Comparison of ENCODE assay signal across 8 mouse cellular contexts in genomic region chr5:118458727-118459390, GRCm38 (mm10).
DNase-seq lines count a peak whose midpoint lies in the region; ATAC-seq and TF ChIP-seq lines count a peak whose summit lies in the region.

No protein-coding gene starts in this region.

- H3K27ac ChIP-seq in embryonic facial prominence, embryonic 11.5 days (replicated peaks; ENCODE audit: low read depth, low read length) = no peak overlapping the region
- no peak overlapping the region for H3K27ac ChIP-seq in intestine, postnatal 0 days (ENCODE audit: low read depth, low read length)
- H3K27ac ChIP-seq in limb, embryonic 10.5 days = peak overlapping the region; percentile 81
- H3K27ac ChIP-seq in midbrain, embryonic 10.5 days (replicated peaks) = peak overlapping the region; percentile 84
- peak overlapping the region; percentile 61; the same call in 1 of the 2 replicates for H3K27ac ChIP-seq in stomach, embryonic 15.5 days

- H3K36me3 ChIP-seq in embryonic facial prominence, embryonic 11.5 days (replicated peaks; ENCODE audit: control insufficient read depth, insufficient read depth, low read depth, low read length) = no peaks in the 10 kb centered on the region
- H3K36me3 ChIP-seq in intestine, postnatal 0 days (ENCODE audit: control insufficient read depth, insufficient read depth) = no peaks in the 10 kb centered on the region
- no peaks in the 10 kb centered on the region for H3K36me3 ChIP-seq in limb, embryonic 10.5 days
- H3K36me3 ChIP-seq in midbrain, embryonic 10.5 days = no peaks in the 10 kb centered on the region
- H3K36me3 ChIP-seq in stomach, embryonic 15.5 days = no peaks in the 10 kb centered on the region

- H3K4me1 ChIP-seq in embryonic facial prominence, embryonic 11.5 days (ENCODE audit: control insufficient read depth, insufficient read depth, low read length) = peaks cover 2% of the 10 kb centered on the region; the same call in 1 of the 2 replicates
- 0 out of 2 replicates have a peak, but pooled peaks cover 3% of the 10 kb centered on the region for H3K4me1 ChIP-seq in intestine, postnatal 0 days (replicated peaks; ENCODE audit: control insufficient read depth, insufficient read depth, low read length)
- peaks cover 43% of the 10 kb centered on the region for H3K4me1 ChIP-seq in limb, embryonic 10.5 days
- peaks cover 33% of the 10 kb centered on the region for H3K4me1 ChIP-seq in midbrain, embryonic 10.5 days
- H3K4me1 ChIP-seq in stomach, embryonic 15.5 days = peaks cover 19% of the 10 kb centered on the region

- peak; percentile 58; the same call in 1 of the 2 replicates for ATAC-seq in embryonic facial prominence, embryonic 11.5 days (replicated peaks; ENCODE audit: insufficient number of reproducible peaks, low FRiP score, low TSS enrichment, low read depth)
- peak; percentile 66 for ATAC-seq in intestine, postnatal 0 days
- ATAC-seq in stomach, embryonic 15.5 days (ENCODE audit: insufficient read depth, low FRiP score, low read depth) = peak; percentile 84

- peak overlapping the region; percentile 26 for H3K4me2 ChIP-seq in embryonic facial prominence, embryonic 11.5 days (ENCODE audit: low read depth, low read length)
- peak overlapping the region; percentile 63 for H3K4me2 ChIP-seq in intestine, postnatal 0 days (replicated peaks; ENCODE audit: low read depth)
- peak overlapping the region; percentile 69 for H3K4me2 ChIP-seq in stomach, embryonic 15.5 days

- H3K4me3 ChIP-seq in embryonic facial prominence, embryonic 11.5 days (ENCODE audit: low read depth, low read length) = no peak overlapping the region
- peak overlapping the region; percentile 29 for H3K4me3 ChIP-seq in intestine, postnatal 0 days (ENCODE audit: low read depth, low read length)
- peak overlapping the region; percentile 47 for H3K4me3 ChIP-seq in limb, embryonic 10.5 days
- peak overlapping the region; percentile 50 for H3K4me3 ChIP-seq in midbrain, embryonic 10.5 days
- H3K4me3 ChIP-seq in stomach, embryonic 15.5 days (replicated peaks) = peak overlapping the region; percentile 29

- no peaks in the 10 kb centered on the region for H3K9me3 ChIP-seq in embryonic facial prominence, embryonic 11.5 days (replicated peaks; ENCODE audit: control insufficient read depth, low read length)
- no peaks in the 10 kb centered on the region for H3K9me3 ChIP-seq in intestine, postnatal 0 days (ENCODE audit: control insufficient read depth)
- no peaks in the 10 kb centered on the region for H3K9me3 ChIP-seq in limb, embryonic 10.5 days (replicated peaks)
- H3K9me3 ChIP-seq in midbrain, embryonic 10.5 days (replicated peaks) = no peaks in the 10 kb centered on the region
- H3K9me3 ChIP-seq in stomach, embryonic 15.5 days = no peaks in the 10 kb centered on the region

- DNase-seq in NIH3T3 (ENCODE audit: low read depth) = peak; percentile 99
- peak; percentile 66 for DNase-seq in embryonic facial prominence, embryonic 11.5 days (ENCODE audit: low spot score)
- DNase-seq in heart, adult 11 months = peak; percentile 99
- DNase-seq in limb, embryonic 10.5 days (ENCODE audit: low spot score) = peak; percentile 53
- DNase-seq in midbrain, embryonic 10.5 days (ENCODE audit: low spot score) = peak; percentile 55
- no peak for DNase-seq in cerebellum, adult 8-10 months

- H3K27me3 ChIP-seq in embryonic facial prominence, embryonic 11.5 days (ENCODE audit: control insufficient read depth, insufficient read depth, low read length) = no peaks in the 10 kb centered on the region
- H3K27me3 ChIP-seq in intestine, postnatal 0 days (replicated peaks; ENCODE audit: control insufficient read depth, insufficient read depth, low read length) = peaks cover 6% of the 10 kb centered on the region; the same call in 1 of the 2 replicates
- H3K27me3 ChIP-seq in limb, embryonic 10.5 days (ENCODE audit: low read depth, poor library complexity, severe bottlenecking) = no peaks in the 10 kb centered on the region
- H3K27me3 ChIP-seq in midbrain, embryonic 10.5 days (ENCODE audit: low read depth, poor library complexity, severe bottlenecking) = peaks cover 30% of the 10 kb centered on the region
- H3K27me3 ChIP-seq in stomach, embryonic 15.5 days (replicated peaks) = no peaks in the 10 kb centered on the region

- peak overlapping the region; percentile 30; the same call in 1 of the 2 replicates for H3K9ac ChIP-seq in embryonic facial prominence, embryonic 11.5 days (replicated peaks; ENCODE audit: low read length)
- no peak overlapping the region for H3K9ac ChIP-seq in intestine, postnatal 0 days (ENCODE audit: low read depth, low read length)
- H3K9ac ChIP-seq in stomach, embryonic 15.5 days = no peak overlapping the region

- TF ChIP-seq CTCF in intestine, postnatal 0 days (IDR thresholded peaks at IDR 0.05; ENCODE audit: low read depth) = no peak

- WGBS in embryonic facial prominence, embryonic 11.5 days = 3% methylated on average over 16 of the region's 16 CpGs
- WGBS in intestine, postnatal 0 days = 9% methylated on average over 16 of the region's 16 CpGs
- 4% methylated on average over 16 of the region's 16 CpGs for WGBS in limb, embryonic 10.5 days
- 3% methylated on average over 16 of the region's 16 CpGs for WGBS in midbrain, embryonic 10.5 days
- WGBS in stomach, embryonic 15.5 days = 6% methylated on average over 16 of the region's 16 CpGs

Comparison
In these comparisons a context has a peak if more than half of its experiments do, and no peak if none do; other contexts are left out.
1. H3K27ac ChIP-seq: peak in limb, embryonic 10.5 days (single experiment), midbrain, embryonic 10.5 days (single experiment) and stomach, embryonic 15.5 days (single experiment); none in embryonic facial prominence, embryonic 11.5 days (single experiment) and intestine, postnatal 0 days (single experiment).
2. Peak in every context shown above with its lines, with median percentiles within 50 percentile points of each other: ATAC-seq and H3K4me2 ChIP-seq.